Mouse (Mus musculus): Measurements from ENCODE around the gene Slc27a3.

DNA sequence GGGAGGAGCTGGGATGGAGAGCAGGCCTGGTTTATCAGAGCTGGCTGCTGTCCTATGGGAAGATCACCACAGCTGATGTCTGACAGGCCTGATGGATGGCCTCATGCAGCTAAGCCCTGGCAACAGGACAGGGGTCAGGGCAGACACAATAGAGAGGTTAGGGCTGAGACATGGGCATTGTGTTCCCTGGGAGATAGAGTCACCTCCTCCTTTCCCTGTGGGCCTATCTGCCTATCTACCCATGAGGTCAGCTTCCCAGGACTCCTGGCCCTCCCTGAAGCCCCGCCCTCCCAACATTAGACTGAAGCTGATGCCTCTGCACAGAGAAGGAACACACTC lies 13.5 kb downstream of the Slc27a3 start:
- no peak for TF ChIP-seq CTCF (IDR thresholded peaks at IDR 0.05; ENCODE audit: low read depth)
- no peak for TF ChIP-seq EP300 (IDR thresholded peaks at IDR 0.05; ENCODE audit: low read depth)
